Mouse (Mus musculus) MEL (cell line): ENCODE data around the gene Mrvi1.

Experiments
- CTCF ChIP-seq, 3 experiments: IDR thresholded peaks in 2 of 3; conservative IDR thresholded peaks in 1 of 3; 2 replicates each; pipeline ENCODE4 v1.5.1; 2011 to 2012; ENCODE audit warnings: low read length in 3 of 3, low read depth in 2 of 3, mild to moderate bottlenecking in 2 of 3, improper control_type of control experiment in 1 of 3, inconsistent platforms in 1 of 3, mixed read lengths in 1 of 3, moderate library complexity in 1 of 3; ENCODE audit not compliant: control insufficient read depth in 1 of 3, insufficient read depth in 1 of 3, poor library complexity in 1 of 3, severe bottlenecking in 1 of 3
- E2F4 ChIP-seq: IDR thresholded peaks from 2 replicates; pipeline ENCODE4 v1.6.1; 2011; ENCODE audit warnings: low read depth, low read length, improper control_type of control experiment, borderline replicate concordance
- EP300 ChIP-seq, 2 experiments: IDR thresholded peaks; 2 replicates each; pipeline ENCODE4 v1.6.1; 2011; ENCODE audit warnings: improper control_type of control experiment in 2 of 2, low read length in 2 of 2, low read depth in 1 of 2, mild to moderate bottlenecking in 1 of 2
- MXI1 ChIP-seq: IDR thresholded peaks from 2 replicates; pipeline ENCODE4 v1.6.1; 2011; ENCODE audit warnings: mild to moderate bottlenecking, low read depth, low read length, improper control_type of control experiment
- MYC ChIP-seq: IDR thresholded peaks from 2 replicates; pipeline ENCODE4 v1.6.1; 2011; ENCODE audit warnings: low read depth, mild to moderate bottlenecking, low read length, improper control_type of control experiment, moderate library complexity
- POLR2AphosphoS2 ChIP-seq: IDR thresholded peaks from 2 replicates; pipeline ENCODE4 v1.6.1; 2011; ENCODE audit warnings: low read length, improper control_type of control experiment
- POLR2AphosphoS5 ChIP-seq: IDR thresholded peaks from 2 replicates; pipeline ENCODE4 v1.6.1; 2012; ENCODE audit warnings: low read depth, borderline replicate concordance, mild to moderate bottlenecking, inconsistent platforms, low read length, moderate library complexity, mixed read lengths
- SMC3 ChIP-seq: IDR thresholded peaks from 2 replicates; pipeline ENCODE4 v1.6.1; 2011; ENCODE audit warnings: low read depth, low read length, improper control_type of control experiment
- TBP ChIP-seq: IDR thresholded peaks from 2 replicates; pipeline ENCODE4 v1.8.0; 2011; ENCODE audit warnings: low read depth, low read length, improper control_type of control experiment
- ZC3H11A ChIP-seq: IDR thresholded peaks from 2 replicates; pipeline ENCODE4 v1.6.1; 2012; ENCODE audit warnings: low read depth, mild to moderate bottlenecking, inconsistent platforms, low read length, improper control_type of control experiment
- ZKSCAN1 ChIP-seq: IDR thresholded peaks from 2 replicates; pipeline ENCODE4 v1.6.1; 2012; ENCODE audit warnings: low read depth, mild to moderate bottlenecking, inconsistent platforms, low read length, improper control_type of control experiment, moderate library complexity
- ZNF384 ChIP-seq: IDR thresholded peaks from 2 replicates; pipeline ENCODE4 v1.6.1; 2012; ENCODE audit warnings: low read depth, mild to moderate bottlenecking, inconsistent platforms, low read length, improper control_type of control experiment

GRCm38 (mm10) chr7:111015731-111016130, 33.5 kb upstream of the Mrvi1 start:
- TF ChIP-seq ZC3H11A (no peak), EP300 (IDR thresholded peaks at IDR 0.05; ENCODE audit: low read depth in 1 of 2, low read length in 2 of 2) (no peak), TBP (no peak), CTCF (IDR thresholded peaks at IDR 0.05 in 2 of 3, conservative IDR thresholded peaks at IDR 0.05 in 1 of 3; ENCODE audit: control insufficient read depth in 1 of 3, insufficient read depth in 1 of 3, low read depth in 2 of 3, low read length in 3 of 3, poor library complexity in 1 of 3, severe bottlenecking in 1 of 3) (no peak), ZKSCAN1 (no peak), MXI1 (no peak), MYC (no peak), ZNF384 (no peak), SMC3 (no peak), POLR2AphosphoS2 (no peak), POLR2AphosphoS5 (no peak), E2F4 (no peak)
